Mouse (Mus musculus) midbrain, embryonic 16.5 days (tissue): ENCODE results near the gene Kdm1b. TPM values are rescaled to one million over a fixed set of nuclear protein-coding genes. Genes with fewer than 3 reads are reported as not detected.
A peak's percentile ranks its signal among the peaks of the same experiment; 100 is the strongest.

ENCODE experiments used
- ATAC-seq: fragments of 200-750 bp; cut with Nextera tagmentation; 2 replicates; pipeline ENCODE4 v1.8.0; 2017; ENCODE audit warnings: moderate TSS enrichment
- H3K27ac ChIP-seq: fragments of 300-500 bp; sonication (generic); 2 replicates; pipeline ENCODE4 v1.5.1; 2014; ENCODE audit warnings: mild to moderate bottlenecking, low read length, mixed read lengths
- H3K27me3 ChIP-seq: fragments of 300-500 bp; sonication (generic); 2 replicates; pipeline ENCODE4 v1.6.1; 2014; ENCODE audit warnings: low read depth, low read length, mixed read lengths; ENCODE audit not compliant: control insufficient read depth, insufficient read depth
- H3K36me3 ChIP-seq: fragments of 300-500 bp; sonication (generic); 2 replicates; pipeline ENCODE4 v1.6.1; 2014; ENCODE audit warnings: mild to moderate bottlenecking, low read length, moderate library complexity, mixed read lengths; ENCODE audit not compliant: control insufficient read depth, insufficient read depth
- H3K4me1 ChIP-seq: fragments of 300-500 bp; sonication (generic); 2 replicates; pipeline ENCODE4 v1.6.1; 2014; ENCODE audit warnings: mild to moderate bottlenecking, low read length, mixed read lengths; ENCODE audit not compliant: control insufficient read depth, insufficient read depth
- H3K4me2 ChIP-seq: fragments of 300-500 bp; sonication (generic); 2 replicates; pipeline ENCODE4 v1.6.1; 2014; ENCODE audit warnings: mild to moderate bottlenecking, low read length, mixed read lengths
- H3K4me3 ChIP-seq: fragments of 300-500 bp; sonication (generic); 2 replicates; pipeline ENCODE4 v1.5.1; 2014; ENCODE audit warnings: low read depth, mild to moderate bottlenecking, low read length, moderate library complexity, mixed read lengths
- H3K9ac ChIP-seq: fragments of 300-500 bp; sonication (generic); 2 replicates; pipeline ENCODE4 v1.6.1; 2014; ENCODE audit warnings: low read depth, low read length, mixed read lengths
- H3K9me3 ChIP-seq: fragments of 300-500 bp; sonication (generic); replicated peaks from 2 replicates; pipeline ENCODE4 v1.6.1; 2014; ENCODE audit warnings: mild to moderate bottlenecking, low read length, mixed read lengths; ENCODE audit not compliant: control insufficient read depth, poor library complexity, severe bottlenecking
- whole genome bisulfite sequencing: fragments of 180-500 bp; shearing (Covaris S2); extraction: QIAGEN DNeasy Blood & Tissue Kit; methylation state at CpG from one replicate; pipeline ENCODE4 v1.1.7; 2014; 5-methylcytosine and 5-hydroxymethylcytosine counted together
- polyA plus RNA-seq: library from polyadenylated mRNA; unstranded; fragments of >200 nt; fragmentation: Nextera tagmentation; extraction: Ambion mirVana; gene quantifications from 2 replicates; pipeline ENCODE4 v1.2.1, GENCODE M21; 2015

Kdm1b gene
- polyA plus RNA-seq, 1 experiment from 2014 or later = 22.2 TPM

- H3K27me3 ChIP-seq = no peaks in the 10 kb centered on the region; the same call in 1 of the 2 replicates
- peaks cover 5% of the 10 kb centered on the region; the same call in 1 of the 2 replicates for H3K4me1 ChIP-seq
- no peaks in the 10 kb centered on the region for H3K36me3 ChIP-seq
- WGBS = 81% methylated on average over 3 of the region's 3 CpGs
- H3K9me3 ChIP-seq = no peaks in the 10 kb centered on the region
- no peak overlapping the region for H3K4me2 ChIP-seq
- no peak overlapping the region for H3K9ac ChIP-seq
- no peak for ATAC-seq
- no peak overlapping the region for H3K4me3 ChIP-seq
- H3K27ac ChIP-seq = no peak overlapping the region
Measured at GRCm38 (mm10) chr13:47111185-47111584, 67.9 kb downstream of the Kdm1b start.

- WGBS = 88% methylated on average over 3 of the region's 3 CpGs
- Histone ChIP-seq H3K36me3 (no peaks in the 10 kb centered on the region), H3K4me3 (no peak overlapping the region), H3K9me3 (no peaks in the 10 kb centered on the region), H3K4me2 (no peak overlapping the region), H3K27ac (no peak overlapping the region), H3K27me3 (no peaks in the 10 kb centered on the region; the same call in 1 of the 2 replicates), H3K4me1 (peaks cover 2% of the 10 kb centered on the region; the same call in 1 of the 2 replicates), H3K9ac (no peak overlapping the region)
- no peak for ATAC-seq
Measured at GRCm38 (mm10) chr13:47112056-47112455, 68.8 kb downstream of the Kdm1b start.

GRCm38 (mm10) chr13:47112924-47113323 is 69.6 kb downstream of the Kdm1b start:
- Histone ChIP-seq H3K4me2 (no peak overlapping the region), H3K4me1 (no peaks in the 10 kb centered on the region), H3K27me3 (no peaks in the 10 kb centered on the region), H3K27ac (no peak overlapping the region), H3K36me3 (no peaks in the 10 kb centered on the region), H3K9ac (no peak overlapping the region), H3K9me3 (no peaks in the 10 kb centered on the region), H3K4me3 (no peak overlapping the region)
- ATAC-seq = no peak
- whole genome bisulfite sequencing = 65% methylated on average over 3 of the region's 3 CpGs

GRCm38 (mm10) chr13:47116000-47116399 is 72.7 kb downstream of the Kdm1b start:
- Histone ChIP-seq H3K4me2 (no peak overlapping the region), H3K36me3 (no peaks in the 10 kb centered on the region), H3K27me3 (peaks cover 3% of the 10 kb centered on the region; the same call in 1 of the 2 replicates), H3K4me3 (no peak overlapping the region), H3K9me3 (no peaks in the 10 kb centered on the region), H3K4me1 (no peaks in the 10 kb centered on the region), H3K27ac (no peak overlapping the region), H3K9ac (no peak overlapping the region)
- 89% methylated on average over 3 of the region's 3 CpGs for WGBS
- ATAC-seq = no peak

- Histone ChIP-seq H3K27ac (no peak overlapping the region), H3K9me3 (no peaks in the 10 kb centered on the region), H3K4me3 (peak overlapping the region; percentile 66; the same call in 1 of the 2 replicates), H3K4me1 (peaks cover 16% of the 10 kb centered on the region), H3K4me2 (peak overlapping the region; percentile 100), H3K9ac (no peak overlapping the region), H3K27me3 (peaks cover 4% of the 10 kb centered on the region; the same call in 1 of the 2 replicates), H3K36me3 (no peaks in the 10 kb centered on the region)
- WGBS = 35% methylated on average over 12 of the region's 12 CpGs
- ATAC-seq = no peak
Measured at GRCm38 (mm10) chr13:47121333-47121889, 78.1 kb downstream of the Kdm1b start.

GRCm38 (mm10) chr13:47122537-47123430 is 79.5 kb downstream of the Kdm1b start, which contains the start of gene Rnf144b:
Rnf144b (plus strand) TSS chr13:47122656.
- Histone ChIP-seq H3K4me3 (peak within 1 kb of the TSS; percentile 66), H3K4me2 (peak within 1 kb of the TSS; percentile 100), H3K9me3 (no peaks in the 10 kb centered on the region), H3K36me3 (no peaks in the 10 kb centered on the region), H3K9ac (peak within 1 kb of the TSS; percentile 78), H3K4me1 (peaks cover 16% of the 10 kb centered on the region), H3K27me3 (peaks cover 4% of the 10 kb centered on the region; the same call in 1 of the 2 replicates), H3K27ac (no peak within 1 kb of the TSS)
- WGBS = 2% methylated on average over 55 of the region's 55 CpGs
- peak; percentile 42; the same call in 1 of the 2 replicates for ATAC-seq

- H3K4me3 ChIP-seq = no peak overlapping the region
- H3K9ac ChIP-seq = no peak overlapping the region
- no peak overlapping the region for H3K4me2 ChIP-seq
- no peak overlapping the region for H3K27ac ChIP-seq
- ATAC-seq = no peak
- H3K9me3 ChIP-seq = no peaks in the 10 kb centered on the region
- peaks cover 16% of the 10 kb centered on the region for H3K4me1 ChIP-seq
- H3K36me3 ChIP-seq = no peaks in the 10 kb centered on the region
- 52% methylated on average over 3 of the region's 3 CpGs for WGBS
- peaks cover 4% of the 10 kb centered on the region; the same call in 1 of the 2 replicates for H3K27me3 ChIP-seq
Measured at GRCm38 (mm10) chr13:47124449-47124848, 81.2 kb downstream of the Kdm1b start.

- H3K27ac ChIP-seq = no peak overlapping the region
- peaks cover 16% of the 10 kb centered on the region for H3K4me1 ChIP-seq
- H3K4me3 ChIP-seq = no peak overlapping the region
- WGBS = 89% methylated on average over 6 of the region's 6 CpGs
- no peaks in the 10 kb centered on the region for H3K36me3 ChIP-seq
- ATAC-seq = no peak
- no peak overlapping the region for H3K4me2 ChIP-seq
- peaks cover 4% of the 10 kb centered on the region; the same call in 1 of the 2 replicates for H3K27me3 ChIP-seq
- no peak overlapping the region for H3K9ac ChIP-seq
- no peaks in the 10 kb centered on the region for H3K9me3 ChIP-seq
Measured at GRCm38 (mm10) chr13:47124986-47125385, 81.7 kb downstream of the Kdm1b start.

- H3K4me2 ChIP-seq = no peak overlapping the region
- ATAC-seq = no peak
- H3K4me1 ChIP-seq = peaks cover 16% of the 10 kb centered on the region
- 80% methylated on average over 5 of the region's 5 CpGs for WGBS
- peaks cover 4% of the 10 kb centered on the region; the same call in 1 of the 2 replicates for H3K27me3 ChIP-seq
- H3K9ac ChIP-seq = no peak overlapping the region
- H3K9me3 ChIP-seq = no peaks in the 10 kb centered on the region
- no peak overlapping the region for H3K4me3 ChIP-seq
- H3K36me3 ChIP-seq = no peaks in the 10 kb centered on the region
- no peak overlapping the region for H3K27ac ChIP-seq
Measured at GRCm38 (mm10) chr13:47125595-47125994, 82.3 kb downstream of the Kdm1b start.
